Mouse (Mus musculus) spleen, postnatal 14 days (tissue): ENCODE data around the gene Ahdc1.

ENCODE experiments used
- DNase-seq, 2 experiments: peaks; one replicate each; pipeline ENCODE4 v3.0.0; 2021 to 2022; ENCODE audit warnings: low spot score in 2 of 2

The Ahdc1 gene

DNA sequence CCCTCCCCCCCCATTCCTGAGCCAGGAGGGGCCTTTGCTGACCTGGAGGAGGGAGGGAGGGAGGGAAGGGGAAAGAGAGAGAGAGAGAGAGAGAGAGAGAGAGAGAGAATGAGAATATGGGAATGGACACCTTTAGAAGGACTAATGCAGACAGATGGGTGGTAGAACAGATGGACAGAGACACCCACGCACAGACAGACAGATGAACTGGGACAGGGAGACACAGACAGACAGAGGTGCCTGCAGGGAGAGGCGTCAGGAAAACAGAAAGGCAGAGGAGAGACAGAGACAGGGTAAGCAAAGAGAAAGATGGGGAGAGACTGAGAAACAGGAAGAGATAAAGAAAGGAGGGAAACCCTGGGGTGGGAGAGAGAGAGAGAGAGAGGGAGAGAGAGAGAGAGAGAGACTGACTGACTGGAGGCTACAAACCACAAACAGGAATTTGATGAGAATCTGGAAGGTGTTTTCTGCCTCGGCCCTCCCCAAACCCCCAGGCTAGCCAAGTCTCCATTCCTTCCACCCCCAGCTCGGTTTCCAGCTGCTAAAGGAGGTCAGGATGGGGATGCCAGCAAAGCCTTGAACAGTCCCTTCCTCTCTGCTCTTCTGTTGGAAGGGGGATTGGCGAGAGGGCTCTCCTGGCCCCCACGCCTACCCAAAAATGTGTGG is 6.7 kb downstream of the Ahdc1 start:
- no peak for DNase-seq

- no peak for DNase-seq
Observed at GRCm38 (mm10) chr4:133018263-133018798, 7.3 kb downstream of the Ahdc1 start.

DNA sequence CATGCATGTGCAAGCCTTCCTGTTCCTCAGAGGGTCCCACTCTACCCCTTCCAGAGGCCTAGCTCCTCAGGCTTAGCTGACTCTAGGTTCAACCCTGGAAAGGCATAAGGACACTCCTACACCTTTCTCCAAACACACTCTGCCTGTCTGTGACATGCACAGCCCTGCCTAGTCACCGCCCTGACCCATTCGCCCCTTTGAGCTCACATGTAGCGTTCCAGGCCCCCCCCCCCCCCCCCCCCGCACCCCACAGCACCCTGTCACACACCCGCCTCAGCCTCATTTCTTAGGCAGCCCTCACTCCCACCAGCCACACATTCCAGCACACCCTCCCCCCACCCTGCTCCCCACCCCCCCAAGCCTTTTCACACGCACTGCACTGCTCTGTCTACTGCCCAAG is 9.7 kb downstream of the Ahdc1 start:
- DNase-seq: no peak

- DNase-seq: no peak
Observed at GRCm38 (mm10) chr4:133021181-133021671, 10.2 kb downstream of the Ahdc1 start.

GRCm38 (mm10) chr4:133022217-133022616 is 11.2 kb downstream of the Ahdc1 start:
- no peak for DNase-seq

DNA sequence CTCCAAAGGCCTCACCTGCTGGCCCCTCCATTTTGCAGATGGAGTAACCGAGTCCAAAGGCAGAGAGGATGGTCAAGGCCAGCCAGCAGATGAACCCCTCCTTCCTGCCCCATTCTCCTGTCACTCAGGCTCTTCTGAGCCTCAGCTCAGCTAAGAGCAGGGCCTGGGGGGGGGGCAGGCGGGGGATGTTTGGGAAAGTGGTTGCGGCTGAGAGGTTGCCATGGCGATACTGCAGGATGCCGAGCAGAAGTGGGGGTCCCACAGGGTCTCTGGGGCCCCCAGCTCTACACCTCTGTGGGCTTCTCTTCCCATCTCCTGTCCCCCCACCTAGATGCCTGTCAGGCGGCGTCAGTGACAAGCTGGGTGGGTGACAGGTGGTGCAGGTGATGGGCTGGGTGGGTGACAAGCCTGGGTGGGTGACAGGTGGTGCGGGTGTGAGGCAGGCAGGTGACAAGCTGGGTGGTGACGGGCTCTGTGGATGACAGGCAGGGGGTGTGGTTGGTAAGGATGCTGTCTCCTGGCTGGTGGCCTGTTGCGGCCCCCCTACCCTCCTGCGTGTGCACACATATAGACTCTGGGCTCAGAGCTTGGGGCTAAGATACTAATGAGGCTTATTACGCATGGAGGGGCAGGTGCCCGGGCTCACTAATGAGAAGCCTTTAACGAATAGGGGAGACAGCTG is 12.0 kb downstream of the Ahdc1 start:
- DNase-seq: no peak

GRCm38 (mm10) chr4:133023636-133024035 is 12.6 kb downstream of the Ahdc1 start:
- DNase-seq: no peak

GRCm38 (mm10) chr4:133024404-133024803 is 13.3 kb downstream of the Ahdc1 start:
- no peak for DNase-seq

DNA sequence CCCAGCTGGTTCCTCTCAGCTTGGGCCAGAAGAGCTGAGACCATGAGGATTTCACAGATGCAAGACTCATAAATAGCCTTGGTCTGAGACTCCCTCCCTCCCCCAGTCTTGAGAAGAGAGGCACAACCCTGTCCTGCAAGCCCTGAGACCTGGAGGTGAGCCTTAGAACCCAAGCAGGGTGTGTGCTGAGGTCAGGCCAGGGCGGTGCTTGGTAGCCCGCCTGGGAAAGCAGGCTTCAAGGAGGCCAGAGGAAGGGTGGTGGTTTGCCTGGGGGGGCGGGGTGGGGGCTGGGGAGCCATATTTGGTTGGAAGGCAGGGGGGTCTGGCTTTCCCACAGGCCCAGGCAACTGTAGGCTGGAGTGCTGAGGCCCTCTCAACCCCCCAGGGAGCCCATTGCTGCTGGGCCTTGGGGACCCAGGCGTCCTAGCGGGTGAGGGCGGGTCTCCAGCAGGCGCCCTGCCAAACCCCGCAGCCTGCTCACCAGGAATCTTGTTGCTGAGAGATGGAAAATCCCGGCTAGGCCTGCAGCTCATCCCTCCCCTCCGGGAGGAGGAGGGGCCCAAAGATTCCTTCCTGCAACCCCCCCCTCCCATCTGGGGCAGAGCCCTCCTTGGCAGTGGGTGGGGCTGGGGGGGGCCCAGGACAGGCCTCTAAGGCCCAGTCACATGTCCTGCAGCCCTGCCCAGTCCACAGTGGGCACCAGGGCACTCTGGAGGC is 14.1 kb downstream of the Ahdc1 start:
- no peak for DNase-seq

DNA sequence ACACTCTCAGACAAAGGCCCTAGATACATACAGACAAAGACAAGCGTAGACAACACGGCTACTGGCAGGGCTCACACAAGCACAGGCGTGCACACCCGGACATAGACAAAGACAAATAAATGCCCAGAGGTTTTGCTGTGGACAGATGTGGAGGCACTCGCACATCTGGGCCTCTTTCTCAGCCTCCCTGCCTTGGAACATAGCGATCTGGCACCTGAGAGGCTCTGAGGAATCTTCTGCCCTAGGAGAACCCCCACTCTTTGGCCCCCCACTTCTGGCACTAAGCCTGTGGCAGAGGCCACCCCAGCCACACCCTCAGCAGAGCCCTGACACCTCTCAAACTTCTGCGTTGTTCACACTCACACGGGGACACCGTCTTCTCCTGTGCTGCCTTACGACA is 15.2 kb downstream of the Ahdc1 start:
- DNase-seq: no peak

- DNase-seq: no peak
Observed at GRCm38 (mm10) chr4:133026826-133027375, 15.8 kb downstream of the Ahdc1 start.

GRCm38 (mm10) chr4:133027721-133028120 is 16.7 kb downstream of the Ahdc1 start:
- DNase-seq: no peak

GRCm38 (mm10) chr4:133028193-133028592 is 17.1 kb downstream of the Ahdc1 start:
- DNase-seq: no peak

- DNase-seq: no peak
Observed at GRCm38 (mm10) chr4:133028875-133029274, 17.8 kb downstream of the Ahdc1 start.

DNA sequence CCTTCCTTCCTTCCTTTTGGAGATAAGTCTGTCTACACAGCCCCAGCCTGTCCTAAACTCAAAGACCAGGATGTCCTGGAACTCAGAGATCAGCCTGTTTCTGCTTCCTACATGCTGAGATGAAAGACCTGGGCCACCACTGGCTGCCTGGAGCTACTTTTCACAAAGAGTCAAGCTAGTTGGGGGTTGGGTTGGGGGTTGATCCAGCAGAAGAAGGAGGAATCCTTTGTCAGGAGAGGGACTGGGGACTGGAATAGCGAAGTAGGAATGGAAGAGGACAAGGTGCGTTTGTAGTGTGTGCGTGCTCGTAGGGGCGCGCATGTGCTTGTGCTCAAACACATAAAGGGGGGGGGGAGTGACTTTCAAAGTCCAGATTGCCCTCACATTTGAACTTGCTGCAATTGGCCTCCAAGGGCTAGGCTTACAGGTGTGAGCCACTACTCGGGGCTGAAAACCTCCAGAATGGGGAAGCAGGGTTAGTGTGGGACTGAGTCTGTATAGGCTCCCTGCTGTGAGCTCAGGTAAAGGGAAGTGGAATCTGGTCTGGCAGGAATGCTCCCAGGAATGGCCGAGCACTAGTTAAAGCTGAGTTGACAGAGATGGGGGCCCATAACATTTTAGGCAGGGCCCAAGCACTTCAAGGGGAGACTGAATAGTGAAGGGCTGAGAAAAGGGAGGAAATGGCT is 21.5 kb downstream of the Ahdc1 start:
- no peak for DNase-seq

- DNase-seq: no peak
Observed at GRCm38 (mm10) chr4:133034478-133034877, 23.4 kb downstream of the Ahdc1 start.

DNA sequence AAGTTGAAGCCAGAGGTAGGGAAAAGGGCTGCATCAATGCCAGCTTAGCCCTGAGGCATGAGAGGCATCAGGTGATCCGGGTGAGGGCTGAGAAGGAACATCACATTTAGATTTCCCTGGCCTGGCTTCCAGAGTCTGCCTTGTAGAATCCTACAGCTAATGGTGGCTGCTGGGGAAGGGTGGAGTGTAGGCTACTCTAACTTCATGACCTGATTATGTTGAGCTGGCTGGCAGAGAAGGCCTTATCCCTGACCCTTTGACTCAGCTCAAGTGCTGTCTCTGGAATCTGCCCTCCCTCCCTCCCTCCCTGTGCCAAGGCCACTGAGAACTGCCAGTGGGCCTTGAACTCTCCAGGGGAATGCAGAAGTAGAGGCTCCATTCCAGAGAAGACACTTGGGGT is 24.4 kb downstream of the Ahdc1 start:
- no peak for DNase-seq

- no peak for DNase-seq
Observed at GRCm38 (mm10) chr4:133035946-133036345, 24.9 kb downstream of the Ahdc1 start.

DNA sequence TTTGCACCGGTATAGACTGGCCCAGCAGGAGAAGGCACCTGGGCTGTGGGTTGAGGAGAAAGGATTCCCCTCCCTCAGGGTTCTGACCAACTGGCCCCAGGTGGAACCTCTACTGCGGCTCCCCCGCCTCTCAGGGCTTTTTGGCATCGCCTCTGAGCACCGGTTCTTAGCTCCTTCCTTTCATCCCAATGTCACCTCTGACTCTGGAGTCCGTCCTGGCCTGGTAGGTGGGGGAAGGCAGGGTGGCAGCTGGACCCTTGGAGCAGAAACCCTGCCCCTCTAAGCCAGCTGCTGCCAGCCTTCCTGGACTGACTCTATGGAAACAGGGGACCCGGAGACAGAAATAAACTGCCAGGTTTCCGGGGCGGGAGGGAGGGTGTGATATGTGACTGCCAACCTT is 26.2 kb downstream of the Ahdc1 start:
- no peak for DNase-seq

DNA sequence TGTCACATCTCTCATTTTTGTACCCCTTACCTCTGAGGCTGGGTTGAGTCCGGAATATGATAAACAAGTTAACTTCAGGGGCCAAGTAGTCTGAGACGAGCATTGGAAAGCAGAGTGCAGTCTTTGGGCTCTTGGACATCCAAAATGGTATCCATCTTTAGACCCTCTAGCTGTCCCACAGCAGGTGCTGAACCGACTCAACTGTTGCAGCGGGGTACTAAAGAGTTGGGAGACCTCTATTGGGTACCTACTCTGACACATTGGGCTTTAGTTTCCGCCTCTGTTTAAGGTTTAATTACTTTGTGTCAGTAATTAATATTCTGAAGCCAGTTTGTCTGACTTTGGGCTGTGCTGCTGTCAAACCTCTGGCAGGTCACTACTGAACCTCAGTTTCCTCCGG is 26.7 kb downstream of the Ahdc1 start:
- DNase-seq: no peak

- no peak for DNase-seq
Observed at GRCm38 (mm10) chr4:133038521-133039115, 27.6 kb downstream of the Ahdc1 start.
